Mouse (Mus musculus): ENCODE results near the gene Abi2.
A peak's percentile ranks its signal among the peaks of the same experiment; 100 is the strongest.

- TF ChIP-seq EP300 (IDR thresholded peaks at IDR 0.05; ENCODE audit: insufficient read depth, low read depth, low read length) (no peak), CTCF (IDR thresholded peaks at IDR 0.05) (peak; percentile 66), POLR2A (IDR thresholded peaks at IDR 0.05; ENCODE audit: insufficient read depth, low read depth, low read length) (no peak)
Measured at GRCm38 (mm10) chr1:60423882-60424281, 14.5 kb downstream of the Abi2 start.

All from heart, adult 2 months (tissue).